Mouse (Mus musculus) CH12.LX (cell line): ENCODE measurements around the gene Car15. TPM values are rescaled to one million over a fixed set of nuclear protein-coding genes. Genes with fewer than 3 reads are reported as not detected.

Experiments used
- DNase-seq: peaks from one replicate; pipeline ENCODE4 v3.0.0-alpha.2; 2013; ENCODE audit errors: extremely low read depth
- H3K27ac ChIP-seq: 2 replicates; pipeline ENCODE4 v1.5.1; 2012; ENCODE audit warnings: low read depth, mild to moderate bottlenecking, control low read depth, moderate library complexity; ENCODE audit not compliant: insufficient read depth
- H3K27me3 ChIP-seq: replicated peaks from 2 replicates; pipeline ENCODE3; 2012; ENCODE audit warnings: inconsistent platforms
- H3K36me3 ChIP-seq, 2 experiments: replicated peaks in 1 of 2; 2 replicates each; pipeline versions ENCODE3 to v1.6.1; 2012; ENCODE audit warnings: inconsistent platforms in 1 of 2, low read length in 1 of 2, mild to moderate bottlenecking in 1 of 2, mixed read lengths in 1 of 2, moderate library complexity in 1 of 2; ENCODE audit not compliant: control insufficient read depth in 1 of 2, insufficient read depth in 1 of 2
- H3K4me1 ChIP-seq, 2 experiments: 2 replicates each; pipeline ENCODE4 v1.6.1; 2012; ENCODE audit warnings: inconsistent platforms in 1 of 2, moderate library complexity in 1 of 2; ENCODE audit not compliant: insufficient read depth in 2 of 2, control insufficient read depth in 1 of 2
- H3K4me2 ChIP-seq: 2 replicates; pipeline ENCODE4 v1.6.1; 2012; ENCODE audit warnings: low read depth, mild to moderate bottlenecking, control low read depth; ENCODE audit not compliant: poor library complexity, insufficient read depth, severe bottlenecking
- H3K4me3 ChIP-seq, 3 experiments: fragments of 150-350 bp in 1 of 3; sonication (generic) in 1 of 3; replicated peaks in 1 of 3; 2 replicates each; pipeline versions ENCODE3 to v1.5.1; 2011 to 2012; ENCODE audit warnings: low read depth in 2 of 3, low read length in 2 of 3, mild to moderate bottlenecking in 2 of 3, moderate library complexity in 2 of 3, control low read depth in 1 of 3, improper control_type of control experiment in 1 of 3, inconsistent platforms in 1 of 3, mixed read lengths in 1 of 3; ENCODE audit not compliant: poor library complexity in 1 of 3
- H3K79me2 ChIP-seq: replicated peaks from 2 replicates; pipeline ENCODE4 v1.6.1; 2012; ENCODE audit warnings: mild to moderate bottlenecking, moderate library complexity; ENCODE audit not compliant: control insufficient read depth, poor library complexity, insufficient read depth, severe bottlenecking; ENCODE audit errors: extremely low read depth
- H3K9ac ChIP-seq: 2 replicates; pipeline ENCODE4 v1.6.1; 2012; ENCODE audit warnings: low read depth, mild to moderate bottlenecking, control low read depth, moderate library complexity; ENCODE audit not compliant: insufficient read depth
- H3K9me3 ChIP-seq: replicated peaks from 2 replicates; pipeline ENCODE3; 2012; ENCODE audit warnings: low read length, inconsistent platforms, mixed read lengths
- BHLHE40 ChIP-seq: IDR thresholded peaks from 2 replicates; pipeline ENCODE4 v1.6.1; 2011; ENCODE audit warnings: mild to moderate bottlenecking, low read depth, low read length, improper control_type of control experiment
- CHD1 ChIP-seq: IDR thresholded peaks from 2 replicates; pipeline ENCODE4 v1.6.1; 2012; ENCODE audit warnings: low read depth, low read length, improper control_type of control experiment, inconsistent platforms
- CTCF ChIP-seq, 2 experiments: IDR thresholded peaks in 1 of 2; conservative IDR thresholded peaks in 1 of 2; 2 replicates each; pipeline ENCODE4 v1.5.1; 2011 to 2012; ENCODE audit warnings: low read depth in 2 of 2, low read length in 2 of 2, improper control_type of control experiment in 1 of 2, inconsistent platforms in 1 of 2, mild to moderate bottlenecking in 1 of 2, moderate library complexity in 1 of 2
- E2F4 ChIP-seq: IDR thresholded peaks from 2 replicates; pipeline ENCODE4 v1.6.1; 2011; ENCODE audit warnings: low read depth, low read length, improper control_type of control experiment; ENCODE audit not compliant: insufficient replicate concordance
- ELF1 ChIP-seq: IDR thresholded peaks from 2 replicates; pipeline ENCODE4 v1.6.1; 2014; ENCODE audit warnings: low read depth, mild to moderate bottlenecking, inconsistent platforms, low read length, improper control_type of control experiment
- EP300 ChIP-seq: IDR thresholded peaks from 2 replicates; pipeline ENCODE4 v1.6.1; 2011; ENCODE audit warnings: low read length, improper control_type of control experiment
- ETS1 ChIP-seq: conservative IDR thresholded peaks from 2 replicates; pipeline ENCODE4 v1.6.1; 2012; ENCODE audit warnings: low read depth, mild to moderate bottlenecking, inconsistent platforms, low read length, improper control_type of control experiment, moderate library complexity
- JUND ChIP-seq: conservative IDR thresholded peaks from 2 replicates; pipeline ENCODE4 v1.6.1; 2011; ENCODE audit warnings: low read depth, low read length, improper control_type of control experiment
- KAT2A ChIP-seq: IDR thresholded peaks from 2 replicates; pipeline ENCODE4 v1.6.1; 2012; ENCODE audit warnings: low read length, improper control_type of control experiment, inconsistent platforms; ENCODE audit not compliant: insufficient replicate concordance
- MAFK ChIP-seq: IDR thresholded peaks from 2 replicates; pipeline ENCODE4 v1.6.1; 2011; ENCODE audit warnings: low read length, improper control_type of control experiment; ENCODE audit not compliant: insufficient replicate concordance
- MAX ChIP-seq: IDR thresholded peaks from 2 replicates; pipeline ENCODE4 v1.6.1; 2011; ENCODE audit warnings: low read length, improper control_type of control experiment
- MAZ ChIP-seq: IDR thresholded peaks from 2 replicates; pipeline ENCODE4 v1.6.1; 2012; ENCODE audit warnings: low read depth, mild to moderate bottlenecking, inconsistent platforms, low read length, improper control_type of control experiment, moderate library complexity
- MEF2A ChIP-seq: IDR thresholded peaks from 2 replicates; pipeline ENCODE4 v1.6.1; 2014; ENCODE audit warnings: low read depth, mild to moderate bottlenecking, inconsistent platforms, low read length, improper control_type of control experiment, borderline replicate concordance
- MXI1 ChIP-seq: IDR thresholded peaks from 2 replicates; pipeline ENCODE4 v1.6.1; 2011; ENCODE audit warnings: mild to moderate bottlenecking, low read depth, low read length, improper control_type of control experiment
- MYC ChIP-seq: IDR thresholded peaks from 2 replicates; pipeline ENCODE4 v1.6.1; 2011; ENCODE audit warnings: low read depth, mild to moderate bottlenecking, improper control_type of control experiment, low read length
- NELFE ChIP-seq: IDR thresholded peaks from 2 replicates; pipeline ENCODE4 v1.6.1; 2011; ENCODE audit warnings: low read depth, low read length, improper control_type of control experiment
- NRF1 ChIP-seq: IDR thresholded peaks from 2 replicates; pipeline ENCODE4 v1.6.1; 2014; ENCODE audit warnings: low read depth, mild to moderate bottlenecking, inconsistent platforms, low read length, improper control_type of control experiment, moderate library complexity
- PAX5 ChIP-seq: IDR thresholded peaks from 2 replicates; pipeline ENCODE4 v1.6.1; 2012; ENCODE audit warnings: low read length, inconsistent platforms, mixed read lengths
- POLR2A ChIP-seq: IDR thresholded peaks from 2 replicates; pipeline ENCODE4 v1.6.1; 2011; ENCODE audit warnings: low read depth, mild to moderate bottlenecking, improper control_type of control experiment, low read length
- TBP ChIP-seq: conservative IDR thresholded peaks from 2 replicates; pipeline ENCODE4 v1.6.1; 2011; ENCODE audit warnings: low read depth, low read length, improper control_type of control experiment
- UBTF ChIP-seq: IDR thresholded peaks from 2 replicates; pipeline ENCODE4 v1.6.1; 2012; ENCODE audit warnings: low read depth, mild to moderate bottlenecking, inconsistent platforms, low read length, improper control_type of control experiment, moderate library complexity
- USF2 ChIP-seq: conservative IDR thresholded peaks from 2 replicates; pipeline ENCODE4 v1.6.1; 2011; ENCODE audit warnings: low read depth, low read length, improper control_type of control experiment
- ZC3H11A ChIP-seq: IDR thresholded peaks from 2 replicates; pipeline ENCODE4 v1.6.1; 2012; ENCODE audit warnings: low read depth, mild to moderate bottlenecking, inconsistent platforms, low read length, improper control_type of control experiment
- ZMIZ1 ChIP-seq: IDR thresholded peaks from 2 replicates; pipeline ENCODE4 v1.6.1; 2012; ENCODE audit warnings: low read depth, mild to moderate bottlenecking, inconsistent platforms, low read length, improper control_type of control experiment
- ZNF384 ChIP-seq: IDR thresholded peaks from 2 replicates; pipeline ENCODE4 v1.6.1; 2012; ENCODE audit warnings: low read depth, low read length, improper control_type of control experiment, inconsistent platforms
- dilution Hi-C: fragments of 300-500 bp; cut with MboI; formaldehyde crosslinking; loops from 2 replicates; pipeline ENCODE4 v1.14.3; 2020; ENCODE audit warnings: low sequenced_read_pairs; ENCODE audit not compliant: extremely low pct_unique_long_range_greater_than_20kb, extremely low pct_ligation_motif_present
- in situ Hi-C: fragments of 300-500 bp; cut with MboI; formaldehyde crosslinking; loops from 3 replicates; pipeline ENCODE4 v1.14.3; 2019; ENCODE audit warnings: low sequenced_read_pairs, low pct_ligation_motif_present, low pct_unique_long_range_greater_than_20kb, mixed read lengths
- polyA plus RNA-seq: library from polyadenylated mRNA; unstranded; fragments of >175 nt; gene quantifications from 2 replicates; pipeline ENCODE4 v1.2.1, GENCODE M21; 2012; ENCODE audit warnings: low read depth; ENCODE audit not compliant: insufficient read length
- total RNA-seq, 2 experiments: library from RNA; depleted of rRNA; stranded (reverse); fragments of 300-350 nt in 1 of 2; fragments of >200 nt in 1 of 2; gene quantifications; 2 replicates each; pipeline ENCODE4 v1.2.3; 2012 to 2014

Gene Car15
- total and polyA plus RNA-seq, 3 experiments = 1.5 to 3.9 (median 1.6) TPM

- DNase-seq = no peak
- in situ Hi-C loops = no loop called here
- H3K79me2 ChIP-seq = no peaks in the 10 kb centered on the region
- no peak overlapping the region for H3K4me3 ChIP-seq
- H3K9ac ChIP-seq = no peak overlapping the region
- H3K36me3 ChIP-seq = peaks cover 19 to 88% of the 10 kb centered on the region in 2 experiments
- no peak overlapping the region for H3K27ac ChIP-seq
- peaks cover 0 to 7% of the 10 kb centered on the region in 2 experiments; a peak in 2 of 4 replicates for H3K4me1 ChIP-seq
- H3K4me2 ChIP-seq = no peak overlapping the region
- TF ChIP-seq MEF2A (no peak), USF2 (no peak), ZMIZ1 (no peak), TBP (no peak), E2F4 (no peak), NELFE (no peak), MAFK (no peak), MAX (no peak), NRF1 (no peak)
- H3K9me3 ChIP-seq = no peaks in the 10 kb centered on the region
- no peaks in the 10 kb centered on the region for H3K27me3 ChIP-seq
- dilution Hi-C loops = no loop called here
Observed at GRCm38 (mm10) chr16:17865770-17866169, 27.6 kb upstream of the Car15 start.

DNA sequence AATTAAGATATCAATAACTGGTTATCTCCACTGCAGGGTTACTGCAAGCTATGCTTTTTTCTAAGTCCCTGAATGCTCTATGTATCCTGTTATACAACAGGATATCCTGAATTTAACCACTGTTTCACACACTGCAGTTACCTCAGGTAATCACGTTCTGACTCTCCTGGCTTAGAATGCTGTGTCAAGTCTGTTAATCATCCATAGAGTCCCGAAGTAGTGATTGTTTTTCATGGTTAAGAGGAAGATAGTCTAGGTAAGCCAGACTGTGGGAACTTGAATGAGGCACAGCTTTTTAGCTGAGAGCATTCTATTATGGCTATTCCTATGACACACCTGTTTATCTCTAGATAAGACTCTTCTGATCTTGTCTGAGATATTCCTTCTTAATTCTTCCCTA is 27.1 kb upstream of the Car15 start:
- Histone ChIP-seq H3K27me3 (no peaks in the 10 kb centered on the region), H3K4me1 (peaks cover 0 to 5% of the 10 kb centered on the region in 2 experiments; a peak in 2 of 4 replicates), H3K4me2 (no peak overlapping the region), H3K9ac (no peak overlapping the region), H3K79me2 (no peaks in the 10 kb centered on the region), H3K9me3 (no peaks in the 10 kb centered on the region), H3K4me3 (no peak overlapping the region), H3K36me3 (peaks cover 22 to 88% of the 10 kb centered on the region in 2 experiments), H3K27ac (no peak overlapping the region)
- TF ChIP-seq MAFK = no peak
- TF ChIP-seq PAX5 = no peak
- TF ChIP-seq MXI1 = no peak
- no peak for TF ChIP-seq MEF2A
- no peak for TF ChIP-seq ZNF384
- no peak for TF ChIP-seq UBTF
- TF ChIP-seq ZMIZ1 = no peak
- no peak for TF ChIP-seq NRF1
- TF ChIP-seq JUND = no peak
- no peak for TF ChIP-seq BHLHE40
- TF ChIP-seq KAT2A = no peak
- TF ChIP-seq CHD1 = no peak
- no peak for TF ChIP-seq ELF1
- no peak for TF ChIP-seq MAZ
- TF ChIP-seq POLR2A = no peak
- no peak for TF ChIP-seq EP300
- TF ChIP-seq MYC = no peak
- TF ChIP-seq ETS1 = no peak
- no peak for TF ChIP-seq ZC3H11A
- TF ChIP-seq CTCF (conservative IDR thresholded peaks at IDR 0.05 in 1 of 2, IDR thresholded peaks at IDR 0.05 in 1 of 2; ENCODE audit: low read depth in 2 of 2, low read length in 2 of 2) = no peak
- dilution Hi-C loops (no loop called here), in situ Hi-C loops (no loop called here)
- no peak for DNase-seq
